Comparison of ENCODE assay signal across 8 mouse cellular contexts in genomic region chr11:60878675-60879294, GRCm38 (mm10). TPM values are rescaled to one million over a fixed set of nuclear protein-coding genes. Genes with fewer than 3 reads are reported as not detected.
DNase-seq lines count a peak whose midpoint lies in the region; ATAC-seq lines count a peak whose summit lies in the region.

TSS of gene Tmem11 (minus strand) at chr11:60879272.

- WGBS in heart, embryonic 14.5 days = under 1% methylated on average over 62 of the region's 62 CpGs
- WGBS in liver, embryonic 13.5 days (ENCODE audit: insufficient replicate concordance) = 0% methylated on average over 56 of the region's 62 CpGs
- WGBS in stomach, embryonic 16.5 days = under 1% methylated on average over 62 of the region's 62 CpGs

- H3K4me3 ChIP-seq in heart, embryonic 14.5 days (ENCODE audit: control insufficient read depth in 1 of 2, insufficient read depth in 1 of 2, low read depth in 1 of 2, low read length in 2 of 2) = peak within 1 kb of the TSS; percentile 87 to 99
- H3K4me3 ChIP-seq in liver, embryonic 13.5 days (replicated peaks) = peak within 1 kb of the TSS; percentile 99
- peak within 1 kb of the TSS; percentile 97 for H3K4me3 ChIP-seq in stomach, embryonic 16.5 days (replicated peaks; ENCODE audit: low read length)

- no peaks in the 10 kb centered on the region for H3K27me3 ChIP-seq in heart, embryonic 14.5 days (ENCODE audit: control insufficient read depth, insufficient read depth, low read length)
- H3K27me3 ChIP-seq in liver, embryonic 13.5 days = no peaks in the 10 kb centered on the region
- no peaks in the 10 kb centered on the region for H3K27me3 ChIP-seq in stomach, embryonic 16.5 days (ENCODE audit: control insufficient read depth, insufficient read depth, low read length)

- H3K9me3 ChIP-seq in heart, embryonic 14.5 days (ENCODE audit: control insufficient read depth, low read length) = no peaks in the 10 kb centered on the region
- H3K9me3 ChIP-seq in liver, embryonic 13.5 days (replicated peaks) = no peaks in the 10 kb centered on the region
- H3K9me3 ChIP-seq in stomach, embryonic 16.5 days (replicated peaks; ENCODE audit: control insufficient read depth, low read length) = no peaks in the 10 kb centered on the region

- peak within 1 kb of the TSS; percentile 77 for H3K4me2 ChIP-seq in heart, embryonic 14.5 days (ENCODE audit: low read length)
- peak within 1 kb of the TSS; percentile 87 for H3K4me2 ChIP-seq in liver, embryonic 13.5 days
- peak within 1 kb of the TSS; percentile 90 for H3K4me2 ChIP-seq in stomach, embryonic 16.5 days (ENCODE audit: low read depth, low read length)

- peak within 1 kb of the TSS; percentile 95 for H3K9ac ChIP-seq in heart, embryonic 14.5 days (ENCODE audit: low read length)
- H3K9ac ChIP-seq in liver, embryonic 13.5 days = peak within 1 kb of the TSS; percentile 95
- H3K9ac ChIP-seq in stomach, embryonic 16.5 days (ENCODE audit: low read length) = peak within 1 kb of the TSS; percentile 97

- ATAC-seq in CD4-positive, CD25-positive, alpha-beta regulatory T cell, adult 4 months = peak; percentile 96
- ATAC-seq in heart, embryonic 14.5 days (ENCODE audit: insufficient number of reproducible peaks, insufficient read depth, low FRiP score, low read depth) = peak; percentile 97
- ATAC-seq in liver, embryonic 13.5 days (ENCODE audit: low read depth) = peak; percentile 98
- ATAC-seq in stomach, embryonic 16.5 days (ENCODE audit: insufficient read depth, low FRiP score) = peak; percentile 99

- peak; percentile 84 for DNase-seq in c-Kit-negative CD71-positive TER-119-positive erythroid progenitor cells, embryonic 14.5 days (ENCODE audit: low read depth, low spot score)
- DNase-seq in fibroblast of lung, adult 2 months (ENCODE audit: low read depth) = peak; percentile 93
- DNase-seq in kidney, postnatal 14 days = peak; percentile 97
- peak; percentile 90 for DNase-seq in liver, embryonic 13.5 days
- peak; percentile 92 for DNase-seq in neural tube, embryonic 10.5 days (ENCODE audit: extremely low spot score, low spot score)

- peaks cover 16% of the 10 kb centered on the region for H3K36me3 ChIP-seq in heart, embryonic 14.5 days (ENCODE audit: control insufficient read depth, insufficient read depth, low read length)
- peaks cover 23% of the 10 kb centered on the region for H3K36me3 ChIP-seq in liver, embryonic 13.5 days
- H3K36me3 ChIP-seq in stomach, embryonic 16.5 days (ENCODE audit: control insufficient read depth, insufficient read depth, low read length) = no peaks in the 10 kb centered on the region

- peak within 1 kb of the TSS; percentile 97 to 99 for H3K27ac ChIP-seq in heart, embryonic 14.5 days (replicated peaks in 1 of 2; ENCODE audit: control insufficient read depth in 1 of 2, insufficient read depth in 1 of 2, low read depth in 2 of 2, low read length in 2 of 2)
- H3K27ac ChIP-seq in liver, embryonic 13.5 days = peak within 1 kb of the TSS; percentile 91
- peak within 1 kb of the TSS; percentile 97 for H3K27ac ChIP-seq in stomach, embryonic 16.5 days (ENCODE audit: low read length)

- H3K4me1 ChIP-seq in heart, embryonic 14.5 days (ENCODE audit: control insufficient read depth in 2 of 2, insufficient read depth in 2 of 2, low read length in 2 of 2) = peaks cover 23 to 47% of the 10 kb centered on the region in 2 experiments
- peaks cover 56% of the 10 kb centered on the region for H3K4me1 ChIP-seq in liver, embryonic 13.5 days (replicated peaks)
- peaks cover 41% of the 10 kb centered on the region for H3K4me1 ChIP-seq in stomach, embryonic 16.5 days (ENCODE audit: control insufficient read depth, insufficient read depth, low read length)

RNA-seq across cellular contexts. Expression of gene Tmem11, which starts in this region (rescaled TPM):
- 10 to 100 TPM; 33.2 to 36.9 TPM for polyA plus RNA-seq in CD4-positive, CD25-positive, alpha-beta regulatory T cell, adult 4 months (2017; shearing (Covaris generic))
- 63.3 and 67.3 TPM in 2 replicates for polyA plus RNA-seq in heart, embryonic 14.5 days (2014; fragmentation: Nextera tagmentation; extraction: Ambion mirVana)
- 33.1 and 33.3 TPM in 2 replicates for polyA plus RNA-seq in liver, embryonic 13.5 days (2015; fragmentation: Nextera tagmentation; extraction: Ambion mirVana)
- 58.7 and 60.1 TPM in 2 replicates for polyA plus RNA-seq in stomach, embryonic 16.5 days (2015; fragmentation: Nextera tagmentation; extraction: Ambion mirVana)

Comparison
In these comparisons a context has a peak if more than half of its experiments do, and no peak if none do; other contexts are left out.
1. Peak in every context shown above with its lines: DNase-seq, ATAC-seq, H3K4me3 ChIP-seq and H3K27ac ChIP-seq.